In the genomic region with DNA sequence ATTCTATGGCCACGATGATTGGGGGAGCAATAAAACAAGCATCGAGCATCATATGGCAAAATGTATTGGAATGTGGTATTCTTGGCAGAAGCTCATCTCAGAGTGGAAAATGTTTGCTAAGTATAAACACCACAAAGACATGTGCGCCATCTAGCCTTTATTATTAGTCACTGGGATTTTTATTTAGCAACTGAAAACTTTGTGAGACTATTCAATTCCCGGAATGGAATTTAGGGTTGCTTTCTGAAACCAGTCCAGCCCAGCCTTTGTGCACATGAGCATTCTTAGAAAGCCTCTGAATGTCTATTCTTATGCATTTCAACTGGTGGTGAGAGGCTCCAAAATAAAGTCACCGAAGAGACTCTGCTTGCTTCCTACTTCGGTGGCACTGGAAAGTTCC, we compare ENCODE assay signal across 13 mouse cellular contexts. TPM values are rescaled to one million over a fixed set of nuclear protein-coding genes. Genes with fewer than 3 reads are reported as not detected.
DNase-seq lines count a peak whose midpoint lies in the region; TF ChIP-seq lines count a peak whose summit lies in the region.
"Had no signal": no experiment of that assay in that cellular context is flagged by ENCODE, and none has a peak within 500 bp of the region (broad histone marks: within the 10 kb centered on the region; RNA-seq: fewer than 3 reads in every experiment).

No protein-coding gene starts in this region.

- H3K4me3 ChIP-seq in layer of hippocampus, adult 2 months, result no peak overlapping the region
- H3K4me3 ChIP-seq: erythroblast, embryonic 14.5 days; kidney, embryonic 15.5 days; liver, embryonic 12.5 days; megakaryocyte, embryonic 14.5 days had no signal

- peak overlapping the region; percentile 64; the same call in 1 of the 2 replicates for H3K27ac ChIP-seq in layer of hippocampus, adult 2 months
- H3K27ac ChIP-seq: kidney, embryonic 15.5 days; liver, embryonic 12.5 days had no signal

- TF ChIP-seq CTCF in layer of hippocampus, adult 2 months (conservative IDR thresholded peaks at IDR 0.05), result peak; percentile 50

- no peak for DNase-seq in layer of hippocampus, adult 2 months (ENCODE audit: low spot score in 2 of 2)
- DNase-seq in layer of hippocampus, postnatal 36 days, result no peak
- DNase-seq in 3T3-L1 (ENCODE audit: low read depth, low spot score) (peak; percentile 64), ES-CJ7 (ENCODE audit: low read depth, low spot score) (peak; percentile 41)
- peak; percentile 46 for DNase-seq in fibroblast of lung, adult 2 months (ENCODE audit: low read depth)
- DNase-seq in natural killer cell, adult 2 months (ENCODE audit: low spot score in 2 of 2), result no peak
- no peak for DNase-seq in ovary, postnatal 10 days (ENCODE audit: low spot score)
- DNase-seq: cerebellum, adult 11 months had no signal

RNA-seq across cellular contexts. Expression of a gene that starts 55.8 kb away (rescaled TPM):
- total RNA-seq in layer of hippocampus, adult 2 months (2021), result 10 to 100 TPM; 58.1 to 60.8 TPM
- total RNA-seq in layer of hippocampus, postnatal 36 days (2021), result 10 to 100 TPM; 47.2 to 55.0 TPM
- total RNA-seq: granulocyte monocyte progenitor cell, adult 5-6 weeks had no signal

Comparison
In these comparisons a context has a peak if more than half of its experiments do, and no peak if none do; other contexts are left out.
1. DNase-seq: peak in 3T3-L1 (single experiment), ES-CJ7 (single experiment) and fibroblast of lung, adult 2 months (single experiment); none in layer of hippocampus, adult 2 months (0 of 2), layer of hippocampus, postnatal 36 days (0 of 2), natural killer cell, adult 2 months (0 of 2) and ovary, postnatal 10 days (single experiment).